Mouse (Mus musculus) lung, embryonic 15.5 days (tissue): ENCODE measurements around the gene Olfr930. TPM values are rescaled to one million over a fixed set of nuclear protein-coding genes. Genes with fewer than 3 reads are reported as not detected.

Experiments used
- ATAC-seq: fragments of 200-750 bp; cut with Nextera tagmentation; 2 replicates; pipeline ENCODE4 v1.8.0; 2017; ENCODE audit warnings: moderate number of reproducible peaks, borderline replicate concordance; ENCODE audit not compliant: low FRiP score, low TSS enrichment; ENCODE audit errors: extremely low read depth
- H3K27ac ChIP-seq: fragments of 300-500 bp; sonication (generic); 2 replicates; pipeline ENCODE4 v1.5.1; 2015; ENCODE audit warnings: moderate library complexity, mild to moderate bottlenecking, inconsistent platforms
- H3K27me3 ChIP-seq: fragments of 300-500 bp; sonication (generic); 2 replicates; pipeline ENCODE4 v1.6.1; 2015; ENCODE audit warnings: inconsistent platforms
- H3K36me3 ChIP-seq: fragments of 300-500 bp; sonication (generic); 2 replicates; pipeline ENCODE4 v1.6.1; 2015; ENCODE audit warnings: inconsistent platforms
- H3K4me1 ChIP-seq: fragments of 300-500 bp; sonication (generic); 2 replicates; pipeline ENCODE4 v1.6.1; 2015; ENCODE audit warnings: inconsistent platforms
- H3K4me2 ChIP-seq: fragments of 300-500 bp; sonication (generic); 2 replicates; pipeline ENCODE4 v1.6.1; 2015; ENCODE audit warnings: inconsistent platforms, mild to moderate bottlenecking, moderate library complexity
- H3K4me3 ChIP-seq: fragments of 300-500 bp; sonication (generic); 2 replicates; pipeline ENCODE4 v1.5.1; 2015; ENCODE audit warnings: mild to moderate bottlenecking, inconsistent platforms
- H3K9ac ChIP-seq: fragments of 300-500 bp; sonication (generic); 2 replicates; pipeline ENCODE4 v1.6.1; 2015; ENCODE audit warnings: inconsistent platforms
- H3K9me3 ChIP-seq: fragments of 300-500 bp; sonication (generic); 2 replicates; pipeline ENCODE4 v1.6.1; 2016; ENCODE audit warnings: inconsistent platforms
- WGBS: fragments of 180-500 bp; shearing (Covaris S2); methylation state at CpG from one replicate; pipeline ENCODE4 v1.1.7; 2015; 5-methylcytosine and 5-hydroxymethylcytosine counted together
- polyA plus RNA-seq: library from polyadenylated mRNA; unstranded; fragments of >200 nt; fragmentation: Nextera tagmentation; extraction: Ambion mirVana; gene quantifications from 2 replicates; pipeline ENCODE4 v1.2.1, GENCODE M21; 2015

Gene Olfr930
- polyA plus RNA-seq = not detected in 2 replicates

GRCm38 (mm10) chr9:38929509-38929908 is at the start of gene Olfr930:
Olfr930 (plus strand) TSS chr9:38929809.
- Histone ChIP-seq H3K4me3 (no peak within 1 kb of the TSS), H3K4me2 (no peak within 1 kb of the TSS), H3K4me1 (no peaks in the 10 kb centered on the region), H3K9me3 (no peaks in the 10 kb centered on the region), H3K27ac (no peak within 1 kb of the TSS), H3K27me3 (no peaks in the 10 kb centered on the region), H3K36me3 (no peaks in the 10 kb centered on the region), H3K9ac (no peak within 1 kb of the TSS)
- no peak for ATAC-seq

- ATAC-seq = no peak
- 53% methylated on average over 7 of the region's 7 CpGs for WGBS
- H3K27ac ChIP-seq = no peak overlapping the region
- no peaks in the 10 kb centered on the region for H3K36me3 ChIP-seq
- H3K4me1 ChIP-seq = no peaks in the 10 kb centered on the region
- H3K27me3 ChIP-seq = no peaks in the 10 kb centered on the region
- no peak overlapping the region for H3K4me3 ChIP-seq
- H3K9me3 ChIP-seq = no peaks in the 10 kb centered on the region
- no peak overlapping the region for H3K4me2 ChIP-seq
- no peak overlapping the region for H3K9ac ChIP-seq
Measured at GRCm38 (mm10) chr9:38953401-38954123, 24.0 kb downstream of the Olfr930 start.

- 69% methylated on average over 4 of the region's 4 CpGs for WGBS
- Histone ChIP-seq H3K4me2 (no peak overlapping the region), H3K27ac (no peak overlapping the region), H3K9ac (no peak overlapping the region), H3K9me3 (no peaks in the 10 kb centered on the region), H3K36me3 (no peaks in the 10 kb centered on the region), H3K4me3 (no peak overlapping the region), H3K4me1 (no peaks in the 10 kb centered on the region), H3K27me3 (no peaks in the 10 kb centered on the region)
- ATAC-seq = no peak
Measured at GRCm38 (mm10) chr9:38954124-38954416, 24.5 kb downstream of the Olfr930 start.

- no peak within 1 kb of the TSS for H3K9ac ChIP-seq
- H3K4me1 ChIP-seq = no peaks in the 10 kb centered on the region
- no peak for ATAC-seq
- H3K4me2 ChIP-seq = no peak within 1 kb of the TSS
- H3K27me3 ChIP-seq = no peaks in the 10 kb centered on the region
- no peaks in the 10 kb centered on the region for H3K9me3 ChIP-seq
- WGBS = 71% methylated on average over 4 of the region's 4 CpGs
- no peaks in the 10 kb centered on the region for H3K36me3 ChIP-seq
- H3K27ac ChIP-seq = no peak within 1 kb of the TSS
- H3K4me3 ChIP-seq = no peak within 1 kb of the TSS
Measured at GRCm38 (mm10) chr9:38972013-38972412, 42.4 kb downstream of the Olfr930 start, which contains the start of gene Olfr933. Olfr933 (plus strand) TSS chr9:38972313.

Other genes starting within 250 kb of the Olfr930 start
- gene Olfr919, start 226.1 kb upstream of the Olfr930 start, polyA plus RNA-seq = not detected in 2 replicates
- gene Vwa5a, start 211.5 kb upstream of the Olfr930 start, polyA plus RNA-seq = 16.3 and 20.7 TPM in 2 replicates
- 0.02 and 0.03 TPM in 2 replicates for gene Olfr920, start 177.5 kb upstream of the Olfr930 start, polyA plus RNA-seq
- not detected in 2 replicates for gene Olfr921, start 156.7 kb upstream of the Olfr930 start, polyA plus RNA-seq
- not detected in 2 replicates for gene Olfr922, start 115.2 kb upstream of the Olfr930 start, polyA plus RNA-seq
- not detected in 2 replicates for gene Olfr923, start 103.3 kb upstream of the Olfr930 start, polyA plus RNA-seq
- not detected in 2 replicates for gene Olfr924, start 85.4 kb upstream of the Olfr930 start, polyA plus RNA-seq
- gene Olfr26, start 74.7 kb upstream of the Olfr930 start, polyA plus RNA-seq = not detected in 2 replicates
- not detected in 2 replicates for gene Olfr926, start 52.7 kb upstream of the Olfr930 start, polyA plus RNA-seq
- not detected in 2 replicates for gene Olfr933, start 42.5 kb downstream of the Olfr930 start, polyA plus RNA-seq
- gene Olfr934, start 58.5 kb downstream of the Olfr930 start, polyA plus RNA-seq = not detected in 2 replicates
- not detected in 2 replicates for gene Olfr935, start 69.9 kb downstream of the Olfr930 start, polyA plus RNA-seq
- gene Olfr146, start 93.6 kb downstream of the Olfr930 start, polyA plus RNA-seq = not detected in 2 replicates
- not detected in 2 replicates for gene Olfr937, start 135.1 kb downstream of the Olfr930 start, polyA plus RNA-seq
- not detected in 2 replicates for gene Olfr938, start 149.1 kb downstream of the Olfr930 start, polyA plus RNA-seq
- gene Olfr27, start 198.3 kb downstream of the Olfr930 start, polyA plus RNA-seq = not detected in 2 replicates
- not detected in 2 replicates for gene Olfr943, start 236.5 kb downstream of the Olfr930 start, polyA plus RNA-seq